Mouse (Mus musculus): ENCODE results near the gene Slc45a2. TPM values are rescaled to one million over a fixed set of nuclear protein-coding genes. Genes with fewer than 3 reads are reported as not detected.
A peak's percentile ranks its signal among the peaks of the same experiment; 100 is the strongest.

Gene Slc45a2
- polyA plus RNA-seq, 1 experiment from 2014 or later: not detected

DNA sequence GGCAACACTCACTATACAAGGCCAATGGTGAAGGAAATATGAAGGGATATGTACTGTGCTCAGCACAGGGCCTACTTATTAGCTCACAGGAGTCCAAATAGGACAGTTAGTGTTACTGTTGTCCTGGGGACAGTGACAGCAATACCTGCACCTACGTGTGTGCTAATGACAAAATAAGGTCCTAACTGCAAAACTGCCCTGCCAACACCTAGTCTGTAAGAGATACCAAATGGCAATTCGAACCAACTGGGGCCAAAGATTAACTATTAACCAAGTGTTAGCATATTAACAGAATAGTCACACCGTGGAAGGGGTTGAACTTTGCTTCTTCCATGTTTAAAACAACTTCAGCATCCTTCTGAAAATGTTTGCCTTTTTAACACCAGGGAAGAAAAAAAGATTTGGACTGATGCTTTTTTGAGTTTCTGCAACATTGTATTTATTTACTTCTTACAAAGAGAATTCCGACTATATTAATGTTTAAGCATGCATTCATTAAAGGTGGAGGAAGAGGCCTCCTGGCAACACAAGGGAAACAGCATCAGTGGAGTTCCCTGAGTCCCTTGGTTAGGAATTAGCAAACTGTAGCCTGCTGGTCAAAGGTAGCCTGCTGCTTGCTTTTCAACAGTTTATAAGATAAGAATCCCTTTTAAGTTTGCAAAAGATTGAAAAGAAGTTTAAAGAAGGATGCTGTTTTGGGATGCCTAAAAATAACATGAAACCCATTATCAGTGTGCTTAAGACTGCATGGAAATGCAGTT, 26.5 kb downstream of the Slc45a2 start:
- WGBS (ENCODE audit: insufficient replicate concordance): 36% methylated on average over 4 of the region's 4 CpGs
- Histone ChIP-seq H3K36me3 (ENCODE audit: control insufficient read depth, insufficient read depth) (no peaks in the 10 kb centered on the region), H3K9me3 (replicated peaks; ENCODE audit: control insufficient read depth, low read length) (no peaks in the 10 kb centered on the region), H3K4me3 (ENCODE audit: low read depth, low read length) (no peak overlapping the region), H3K4me2 (ENCODE audit: low read depth, low read length) (no peak overlapping the region), H3K27ac (ENCODE audit: low read length) (peak overlapping the region; percentile 82), H3K9ac (ENCODE audit: low read depth, low read length) (no peak overlapping the region), H3K4me1 (ENCODE audit: control insufficient read depth, low read depth, low read length) (no peaks in the 10 kb centered on the region; the same call in none of the 2 replicates), H3K27me3 (ENCODE audit: control insufficient read depth, insufficient read depth, low read depth, low read length) (no peaks in the 10 kb centered on the region)
- ATAC-seq (ENCODE audit: low read depth): peak; percentile 86

DNA sequence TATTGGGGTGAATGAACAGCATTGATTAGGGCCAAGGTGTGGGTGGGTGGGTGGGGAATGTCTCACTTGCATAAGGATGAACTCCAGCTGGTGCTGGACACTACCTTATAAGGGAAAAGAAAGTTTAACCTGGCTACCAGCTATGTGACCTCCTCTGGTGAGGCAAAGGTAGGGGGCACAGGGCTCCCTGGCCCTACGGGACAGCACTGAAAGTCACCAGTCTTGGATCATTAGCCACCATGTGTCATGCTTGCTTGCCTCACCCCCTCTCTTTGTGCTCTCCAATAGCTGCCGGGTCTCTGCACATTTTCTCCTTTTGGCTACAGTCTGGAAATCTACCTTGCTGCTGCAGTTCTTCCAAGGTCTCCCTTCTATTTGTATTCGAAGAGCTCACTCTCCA, 29.7 kb downstream of the Slc45a2 start:
- peak; percentile 15; the same call in 1 of the 2 replicates for ATAC-seq (ENCODE audit: low read depth)
- Histone ChIP-seq H3K4me3 (ENCODE audit: low read depth, low read length) (no peak overlapping the region), H3K27me3 (ENCODE audit: control insufficient read depth, insufficient read depth, low read depth, low read length) (peaks cover under 1% of the 10 kb centered on the region; the same call in 1 of the 2 replicates), H3K9ac (ENCODE audit: low read depth, low read length) (no peak overlapping the region), H3K4me1 (ENCODE audit: control insufficient read depth, low read depth, low read length) (no peaks in the 10 kb centered on the region; the same call in none of the 2 replicates), H3K27ac (ENCODE audit: low read length) (no peak overlapping the region), H3K36me3 (ENCODE audit: control insufficient read depth, insufficient read depth) (no peaks in the 10 kb centered on the region), H3K9me3 (replicated peaks; ENCODE audit: control insufficient read depth, low read length) (no peaks in the 10 kb centered on the region), H3K4me2 (ENCODE audit: low read depth, low read length) (no peak overlapping the region)
- 49% methylated on average over 3 of the region's 3 CpGs for WGBS (ENCODE audit: insufficient replicate concordance)

DNA sequence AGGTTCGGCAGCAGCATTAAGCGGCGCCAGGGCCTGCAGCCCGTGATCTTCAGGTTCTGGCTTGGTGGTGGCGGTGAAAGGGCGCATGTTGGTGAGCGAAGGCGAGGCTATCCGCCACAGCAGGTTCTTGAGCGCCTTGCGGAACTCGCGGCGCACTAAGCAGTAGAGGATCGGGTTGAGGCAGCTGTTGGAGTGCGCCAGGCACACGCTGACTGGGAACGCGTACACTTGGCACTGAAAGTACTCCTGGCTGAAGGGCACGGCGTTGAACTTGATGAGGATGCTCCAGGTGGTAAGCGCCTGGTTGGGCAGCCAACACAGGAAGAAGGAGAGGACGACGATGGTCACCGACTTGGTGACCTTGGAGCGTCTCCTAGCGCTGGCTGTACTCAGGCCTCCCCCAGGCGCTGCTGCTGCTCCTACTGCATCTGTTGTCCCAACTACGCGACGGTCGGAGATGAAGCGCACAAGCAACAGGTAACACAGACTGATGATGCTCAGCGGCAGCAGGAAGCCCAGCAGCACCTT, 35.5 kb downstream of the Slc45a2 start:
- peak overlapping the region; percentile 50 for H3K4me2 ChIP-seq (ENCODE audit: low read depth, low read length)

DNA sequence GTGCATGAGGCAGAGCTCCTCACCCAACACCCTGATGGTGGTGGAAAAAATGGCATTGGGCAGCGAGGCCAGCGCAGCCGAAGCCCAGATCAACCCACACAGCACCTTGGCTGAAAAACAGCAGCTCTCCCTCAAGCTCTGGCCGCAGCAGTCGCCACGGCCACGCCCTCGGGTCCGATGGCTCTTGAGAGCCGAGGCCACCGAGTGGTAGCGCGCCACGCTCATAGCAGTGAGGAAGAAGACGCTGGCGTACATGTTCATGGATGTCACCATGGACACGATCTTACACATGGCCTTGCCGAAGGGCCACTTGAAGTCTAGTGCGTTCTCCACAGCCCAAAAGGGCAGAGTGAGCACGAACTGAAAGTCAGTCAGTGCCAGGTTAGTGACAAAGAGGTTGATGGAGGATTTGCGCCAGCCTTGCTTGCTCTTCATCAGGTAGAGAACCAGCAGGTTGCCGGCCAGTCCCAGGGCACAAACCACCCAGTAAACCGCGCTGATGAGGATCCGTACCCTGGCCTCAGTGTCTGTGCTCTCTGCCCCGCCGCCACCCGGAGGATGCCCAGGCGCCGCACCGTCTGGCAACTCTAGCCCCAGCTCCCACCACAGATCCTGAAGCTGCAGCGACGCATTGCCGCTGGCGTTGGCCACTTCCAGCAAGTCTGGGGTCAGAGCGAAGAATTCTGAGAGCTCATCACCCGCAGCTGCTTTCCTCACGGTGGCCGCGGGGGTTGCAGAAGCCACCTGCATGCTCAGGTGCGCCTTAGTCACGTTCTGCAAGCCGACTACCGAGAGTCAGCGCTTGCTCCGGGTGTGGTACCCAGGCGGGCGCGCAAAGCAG, 36.2 kb downstream of the Slc45a2 start:
- Histone ChIP-seq H3K9me3 (replicated peaks; ENCODE audit: control insufficient read depth, low read length) (no peaks in the 10 kb centered on the region), H3K36me3 (ENCODE audit: control insufficient read depth, insufficient read depth) (no peaks in the 10 kb centered on the region), H3K4me3 (ENCODE audit: low read depth, low read length) (peak overlapping the region; percentile 43), H3K4me1 (ENCODE audit: control insufficient read depth, low read depth, low read length) (no peaks in the 10 kb centered on the region), H3K27ac (ENCODE audit: low read length) (no peak overlapping the region), H3K4me2 (ENCODE audit: low read depth, low read length) (peak overlapping the region; percentile 50), H3K9ac (ENCODE audit: low read depth, low read length) (no peak overlapping the region), H3K27me3 (ENCODE audit: control insufficient read depth, insufficient read depth, low read depth, low read length) (peaks cover 27% of the 10 kb centered on the region)
- no peak for ATAC-seq (ENCODE audit: low read depth)
- WGBS (ENCODE audit: insufficient replicate concordance): 4% methylated on average over 49 of the region's 49 CpGs

More for the DNA sequence above, 35.5 kb downstream of the Slc45a2 start:
- H3K27ac ChIP-seq (ENCODE audit: low read length): no peak overlapping the region
- WGBS (ENCODE audit: insufficient replicate concordance): 8% methylated on average over 34 of the region's 34 CpGs
- no peak overlapping the region for H3K4me3 ChIP-seq (ENCODE audit: low read depth, low read length)
- H3K36me3 ChIP-seq (ENCODE audit: control insufficient read depth, insufficient read depth): no peaks in the 10 kb centered on the region
- H3K9me3 ChIP-seq (replicated peaks; ENCODE audit: control insufficient read depth, low read length): no peaks in the 10 kb centered on the region
- no peak for ATAC-seq (ENCODE audit: low read depth)
- peaks cover 27% of the 10 kb centered on the region for H3K27me3 ChIP-seq (ENCODE audit: control insufficient read depth, insufficient read depth, low read depth, low read length)
- H3K9ac ChIP-seq (ENCODE audit: low read depth, low read length): no peak overlapping the region
- H3K4me1 ChIP-seq (ENCODE audit: control insufficient read depth, low read depth, low read length): no peaks in the 10 kb centered on the region

DNA sequence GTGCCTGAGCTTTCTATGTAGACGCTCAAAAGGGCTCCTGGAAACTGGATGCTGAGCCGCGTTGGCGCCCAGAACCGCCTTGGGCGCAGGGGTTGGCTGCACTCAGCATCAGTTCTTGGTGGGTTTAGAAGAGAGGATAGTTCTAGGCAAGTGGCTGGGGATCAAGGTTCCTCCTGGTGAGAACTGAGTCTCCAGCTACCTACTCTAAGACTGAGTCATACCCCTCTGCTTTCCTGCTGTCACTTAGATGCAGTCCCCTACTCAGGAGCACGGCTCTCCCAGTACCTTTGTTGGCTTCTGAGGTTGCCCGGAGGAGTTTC, 36.8 kb downstream of the Slc45a2 start:
- H3K9me3 ChIP-seq (replicated peaks; ENCODE audit: control insufficient read depth, low read length): no peaks in the 10 kb centered on the region
- peak overlapping the region; percentile 50 for H3K4me2 ChIP-seq (ENCODE audit: low read depth, low read length)
- peak overlapping the region; percentile 43; the same call in 1 of the 2 replicates for H3K4me3 ChIP-seq (ENCODE audit: low read depth, low read length)
- H3K4me1 ChIP-seq (ENCODE audit: control insufficient read depth, low read depth, low read length): no peaks in the 10 kb centered on the region
- H3K36me3 ChIP-seq (ENCODE audit: control insufficient read depth, insufficient read depth): no peaks in the 10 kb centered on the region
- WGBS (ENCODE audit: insufficient replicate concordance): 6% methylated on average over 8 of the region's 8 CpGs
- H3K9ac ChIP-seq (ENCODE audit: low read depth, low read length): no peak overlapping the region
- H3K27ac ChIP-seq (ENCODE audit: low read length): no peak overlapping the region
- no peak for ATAC-seq (ENCODE audit: low read depth)
- H3K27me3 ChIP-seq (ENCODE audit: control insufficient read depth, insufficient read depth, low read depth, low read length): peaks cover 27% of the 10 kb centered on the region

DNA sequence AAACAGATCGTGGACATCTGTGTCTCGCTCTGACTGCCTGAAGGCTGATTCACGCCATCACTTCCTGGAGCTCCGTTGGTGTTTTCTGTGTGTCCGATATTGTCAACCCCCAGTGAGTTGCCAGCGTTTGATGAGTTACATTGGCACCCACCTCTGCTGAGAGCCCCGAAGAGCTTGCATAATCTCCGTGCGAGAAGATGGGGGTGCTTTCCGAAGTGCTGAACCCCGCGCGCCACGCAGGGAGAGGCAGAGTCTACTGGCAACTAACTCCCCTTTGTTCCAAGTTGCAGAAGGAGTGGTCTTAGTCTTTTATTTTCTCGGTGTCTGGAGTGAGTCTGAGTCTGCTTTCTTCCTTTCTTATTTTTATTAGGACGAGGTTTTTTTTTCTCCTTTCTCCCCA, 37.2 kb downstream of the Slc45a2 start, which contains the start of gene Rxfp3:
Rxfp3 (minus strand) TSS at position 281 of the 400 bp plus-strand sequence.
- Histone ChIP-seq H3K4me1 (ENCODE audit: control insufficient read depth, low read depth, low read length) (no peaks in the 10 kb centered on the region), H3K27ac (ENCODE audit: low read length) (no peak within 1 kb of the TSS), H3K4me3 (ENCODE audit: low read depth, low read length) (peak within 1 kb of the TSS; percentile 43), H3K9me3 (replicated peaks; ENCODE audit: control insufficient read depth, low read length) (no peaks in the 10 kb centered on the region), H3K4me2 (ENCODE audit: low read depth, low read length) (peak within 1 kb of the TSS; percentile 50), H3K27me3 (ENCODE audit: control insufficient read depth, insufficient read depth, low read depth, low read length) (peaks cover 27% of the 10 kb centered on the region), H3K36me3 (ENCODE audit: control insufficient read depth, insufficient read depth) (no peaks in the 10 kb centered on the region), H3K9ac (ENCODE audit: low read depth, low read length) (no peak within 1 kb of the TSS)
- 4% methylated on average over 16 of the region's 16 CpGs for WGBS (ENCODE audit: insufficient replicate concordance)
- ATAC-seq (ENCODE audit: low read depth): no peak

DNA sequence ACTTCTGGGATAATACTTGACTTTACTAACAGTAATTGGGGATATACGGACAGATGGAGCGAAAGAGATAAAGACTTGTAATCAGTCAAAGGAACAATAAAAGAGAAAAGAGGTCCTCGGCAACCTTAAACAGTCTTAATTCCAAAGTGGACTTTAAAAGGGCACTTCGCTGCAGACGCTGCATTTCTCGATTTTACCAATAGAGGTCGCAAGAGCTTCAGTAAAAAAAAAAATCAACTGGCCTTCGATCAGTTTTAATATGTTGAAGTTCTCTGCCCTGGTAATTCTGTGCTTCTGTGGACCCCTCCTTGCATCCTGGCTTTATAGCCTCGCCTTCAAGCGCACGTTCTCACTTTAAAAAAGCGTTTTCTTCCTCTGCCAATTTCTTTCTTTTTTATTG, 38.0 kb downstream of the Slc45a2 start:
- 2% methylated on average over 12 of the region's 12 CpGs for whole genome bisulfite sequencing (ENCODE audit: insufficient replicate concordance)

DNA sequence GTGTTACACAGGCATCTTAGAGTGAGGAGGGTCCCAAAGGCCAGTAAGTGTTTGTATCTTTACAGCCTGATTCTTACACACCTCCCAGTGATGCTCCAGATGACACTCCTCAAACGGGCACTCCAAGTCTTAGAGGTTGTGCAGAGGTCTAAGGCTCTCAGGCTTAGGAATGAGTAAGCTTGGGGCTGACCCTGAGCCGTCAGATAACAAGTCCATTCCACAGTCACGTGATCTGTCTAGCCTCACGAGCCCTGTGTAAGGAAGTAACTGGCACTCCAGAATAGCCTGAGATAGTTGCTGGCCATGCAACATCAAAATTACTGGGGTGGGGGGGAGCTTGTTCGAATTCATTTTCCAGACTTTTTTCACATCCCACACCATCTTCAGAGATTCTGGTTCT, 39.5 kb downstream of the Slc45a2 start:
- no peak overlapping the region for H3K4me3 ChIP-seq (ENCODE audit: low read depth, low read length)

More for the DNA sequence above, 38.0 kb downstream of the Slc45a2 start:
- H3K4me2 ChIP-seq (ENCODE audit: low read depth, low read length): no peak overlapping the region
- H3K36me3 ChIP-seq (ENCODE audit: control insufficient read depth, insufficient read depth): no peaks in the 10 kb centered on the region
- H3K4me3 ChIP-seq (ENCODE audit: low read depth, low read length): no peak overlapping the region
- no peaks in the 10 kb centered on the region for H3K4me1 ChIP-seq (ENCODE audit: control insufficient read depth, low read depth, low read length)
- H3K27ac ChIP-seq (ENCODE audit: low read length): no peak overlapping the region
- H3K9ac ChIP-seq (ENCODE audit: low read depth, low read length): no peak overlapping the region
- ATAC-seq (ENCODE audit: low read depth): no peak
- peaks cover 27% of the 10 kb centered on the region for H3K27me3 ChIP-seq (ENCODE audit: control insufficient read depth, insufficient read depth, low read depth, low read length)
- no peaks in the 10 kb centered on the region for H3K9me3 ChIP-seq (replicated peaks; ENCODE audit: control insufficient read depth, low read length)

More for the DNA sequence above, 39.5 kb downstream of the Slc45a2 start:
- Histone ChIP-seq H3K27me3 (ENCODE audit: control insufficient read depth, insufficient read depth, low read depth, low read length) (peaks cover 27% of the 10 kb centered on the region), H3K36me3 (ENCODE audit: control insufficient read depth, insufficient read depth) (no peaks in the 10 kb centered on the region), H3K27ac (ENCODE audit: low read length) (no peak overlapping the region), H3K4me1 (ENCODE audit: control insufficient read depth, low read depth, low read length) (no peaks in the 10 kb centered on the region), H3K9me3 (replicated peaks; ENCODE audit: control insufficient read depth, low read length) (no peaks in the 10 kb centered on the region), H3K9ac (ENCODE audit: low read depth, low read length) (no peak overlapping the region), H3K4me2 (ENCODE audit: low read depth, low read length) (no peak overlapping the region)
- no peak for ATAC-seq (ENCODE audit: low read depth)
- 35% methylated on average over 5 of the region's 5 CpGs for WGBS (ENCODE audit: insufficient replicate concordance)

Data from liver, embryonic 16.5 days (tissue).